Mouse (Mus musculus): ENCODE results near the gene Sugct. TPM values are rescaled to one million over a fixed set of nuclear protein-coding genes. Genes with fewer than 3 reads are reported as not detected.

Gene Sugct
- total and polyA plus RNA-seq, 3 experiments: 1.0 to 3.0 TPM; not detected in 1

DNA sequence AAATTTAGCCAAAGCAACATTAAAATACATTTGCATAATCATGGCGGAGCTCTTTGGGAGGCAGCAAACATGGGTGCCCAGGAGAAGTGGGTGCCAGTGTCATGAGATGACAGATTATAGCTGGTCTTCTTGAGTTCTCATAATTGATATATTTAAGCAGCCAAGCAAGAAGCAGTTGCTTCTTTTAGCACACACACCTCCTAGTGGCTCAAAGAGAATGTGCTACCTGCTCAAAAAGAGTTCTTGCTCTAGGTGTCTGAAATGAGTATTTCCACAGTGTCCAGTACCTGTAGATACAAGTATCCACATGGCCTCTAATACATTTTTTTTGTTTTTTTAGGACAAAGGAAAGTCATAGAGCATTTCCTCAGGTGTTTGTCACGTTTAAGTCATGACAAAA is 655.6 kb downstream of the Sugct start (continued):
- no peak for TF ChIP-seq MYB (IDR thresholded peaks at IDR 0.05; ENCODE audit: low read depth, low read length)

DNA sequence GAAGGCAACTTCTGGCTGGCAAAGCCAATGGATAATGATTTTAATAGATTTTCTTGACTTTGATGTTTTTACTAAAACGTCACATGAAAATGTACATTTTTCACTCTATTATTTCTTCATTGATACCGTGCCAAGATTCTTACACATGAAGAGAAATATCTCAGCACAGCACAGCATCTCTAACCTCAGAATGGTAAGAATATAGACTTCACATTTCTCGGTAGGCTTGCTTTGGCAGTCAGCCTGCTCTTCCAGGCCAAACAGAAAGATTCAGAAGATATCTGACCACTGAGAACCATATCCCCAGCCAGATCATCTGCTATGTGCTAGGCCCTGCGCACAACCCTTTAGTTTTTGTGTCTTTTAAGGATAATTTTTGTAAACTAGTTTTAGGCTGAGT is 657.0 kb downstream of the Sugct start:
- no peak for DNase-seq (ENCODE audit: low read depth, low spot score)
- no peaks in the 10 kb centered on the region for H3K27me3 ChIP-seq (ENCODE audit: control insufficient read depth in 1 of 2, insufficient read depth in 2 of 2, low read length in 2 of 2)
- no peak overlapping the region for H3K4me3 ChIP-seq (ENCODE audit: control insufficient read depth in 1 of 2, insufficient read depth in 1 of 2, low read depth in 2 of 2, low read length in 2 of 2)
- H3K4me1 ChIP-seq (ENCODE audit: control insufficient read depth in 1 of 2, insufficient read depth in 2 of 2, low read length in 2 of 2): no peaks in the 10 kb centered on the region
- no peak overlapping the region for H3K9ac ChIP-seq (ENCODE audit: control insufficient read depth, low read depth, low read length, poor library complexity, severe bottlenecking)
- no peak overlapping the region for H3K27ac ChIP-seq (ENCODE audit: control insufficient read depth, low read depth, low read length)
- H3K36me3 ChIP-seq (ENCODE audit: control insufficient read depth in 1 of 2, insufficient read depth in 2 of 2, low read length in 2 of 2): no peaks in the 10 kb centered on the region
- H3K9me3 ChIP-seq (replicated peaks; ENCODE audit: insufficient read depth, low read length): no peaks in the 10 kb centered on the region
- H3K79me2 ChIP-seq (ENCODE audit: control insufficient read depth, insufficient read depth, low read length, poor library complexity): no peaks in the 10 kb centered on the region
- TF ChIP-seq MAX (IDR thresholded peaks at IDR 0.05; ENCODE audit: low read length) (no peak), MAZ (IDR thresholded peaks at IDR 0.05; ENCODE audit: low read depth, low read length) (no peak), NELFE (IDR thresholded peaks at IDR 0.05; ENCODE audit: low read depth, low read length) (no peak), MAFK (IDR thresholded peaks at IDR 0.05; ENCODE audit: borderline replicate concordance, low read depth, low read length) (no peak), HCFC1 (IDR thresholded peaks at IDR 0.05; ENCODE audit: low read depth, low read length) (no peak), USF1 (IDR thresholded peaks at IDR 0.05; ENCODE audit: low read depth, low read length) (no peak), MYB (IDR thresholded peaks at IDR 0.05; ENCODE audit: low read depth, low read length) (no peak), ZNF384 (IDR thresholded peaks at IDR 0.05; ENCODE audit: low read depth, low read length) (no peak), MEF2A (IDR thresholded peaks at IDR 0.05; ENCODE audit: extremely low read depth, insufficient replicate concordance, low read depth, low read length, poor library complexity, severe bottlenecking) (no peak), POLR2AphosphoS5 (IDR thresholded peaks at IDR 0.05; ENCODE audit: borderline replicate concordance, low read depth, low read length) (no peak), EP300 (IDR thresholded peaks at IDR 0.05; ENCODE audit: low read depth in 1 of 2, low read length in 2 of 2) (no peak), ZC3H11A (IDR thresholded peaks at IDR 0.05; ENCODE audit: low read depth, low read length) (no peak), KAT2A (conservative IDR thresholded peaks at IDR 0.05; ENCODE audit: low read depth, low read length) (no peak), ETS1 (IDR thresholded peaks at IDR 0.05; ENCODE audit: low read depth, low read length) (no peak), POLR2A (IDR thresholded peaks at IDR 0.05; ENCODE audit: control insufficient read depth in 1 of 2, insufficient read depth in 1 of 2, low read depth in 1 of 2, low read length in 2 of 2, poor library complexity in 1 of 2) (no peak), BHLHE40 (IDR thresholded peaks at IDR 0.05; ENCODE audit: borderline replicate concordance, low read depth, low read length) (no peak), ZMIZ1 (IDR thresholded peaks at IDR 0.05; ENCODE audit: low read depth, low read length) (no peak), GATA1 (IDR thresholded peaks at IDR 0.05; ENCODE audit: low read depth, low read length) (no peak), GABPA (IDR thresholded peaks at IDR 0.05; ENCODE audit: low read depth, low read length) (no peak), NRF1 (IDR thresholded peaks at IDR 0.05; ENCODE audit: insufficient read depth, low read depth, low read length, poor library complexity, severe bottlenecking) (no peak)
